Mouse (Mus musculus) limb, embryonic 10.5 days (tissue): ENCODE results near the gene Notum. TPM values are rescaled to one million over a fixed set of nuclear protein-coding genes. Genes with fewer than 3 reads are reported as not detected.
A peak's percentile ranks its signal among the peaks of the same experiment; 100 is the strongest.

Experiments
- DNase-seq: peaks from one replicate; pipeline ENCODE4 v3.0.0-alpha.2; 2017; ENCODE audit warnings: low spot score
- H3K27ac ChIP-seq: fragments of 300-500 bp; sonication (generic); 2 replicates; pipeline ENCODE4 v1.5.1; 2016; ENCODE audit warnings: mild to moderate bottlenecking
- H3K27me3 ChIP-seq: fragments of 300-500 bp; sonication (generic); 2 replicates; pipeline ENCODE4 v1.6.1; 2016; ENCODE audit warnings: low read depth, mild to moderate bottlenecking; ENCODE audit not compliant: poor library complexity, severe bottlenecking
- H3K36me3 ChIP-seq: fragments of 300-500 bp; sonication (generic); 2 replicates; pipeline ENCODE4 v1.6.1; 2016; ENCODE audit warnings: mild to moderate bottlenecking, moderate library complexity
- H3K4me1 ChIP-seq: fragments of 300-500 bp; sonication (generic); 2 replicates; pipeline ENCODE4 v1.6.1; 2016
- H3K4me3 ChIP-seq: fragments of 300-500 bp; sonication (generic); 2 replicates; pipeline ENCODE4 v1.5.1; 2016; ENCODE audit warnings: mild to moderate bottlenecking, moderate library complexity
- H3K9me3 ChIP-seq: fragments of 300-500 bp; sonication (generic); replicated peaks from 2 replicates; pipeline ENCODE4 v1.6.1; 2016; ENCODE audit warnings: mild to moderate bottlenecking
- WGBS: fragments of 180-500 bp; shearing (Covaris S2); methylation state at CpG from one replicate; pipeline ENCODE4 v1.1.7; 2016; 5-methylcytosine and 5-hydroxymethylcytosine counted together
- polyA plus RNA-seq: library from polyadenylated mRNA; unstranded; fragments of >200 nt; fragmentation: Nextera tagmentation; extraction: Ambion mirVana; gene quantifications from 2 replicates; pipeline ENCODE4 v1.2.1, GENCODE M21; 2016

Gene Notum
- polyA plus RNA-seq, result 9.1 and 10.1 TPM in 2 replicates

GRCm38 (mm10) chr11:120661076-120661460, at the start of gene Notum:
Gene Notum, minus strand, starts transcription at chr11:120661175.
- no peak for DNase-seq
- Histone ChIP-seq H3K4me3 (peak within 1 kb of the TSS; percentile 58), H3K27me3 (peaks cover 86% of the 10 kb centered on the region), H3K4me1 (peaks cover 43% of the 10 kb centered on the region), H3K36me3 (no peaks in the 10 kb centered on the region), H3K9me3 (no peaks in the 10 kb centered on the region), H3K27ac (peak within 1 kb of the TSS; percentile 59)
- WGBS, result under 1% methylated on average over 35 of the region's 35 CpGs

DNA sequence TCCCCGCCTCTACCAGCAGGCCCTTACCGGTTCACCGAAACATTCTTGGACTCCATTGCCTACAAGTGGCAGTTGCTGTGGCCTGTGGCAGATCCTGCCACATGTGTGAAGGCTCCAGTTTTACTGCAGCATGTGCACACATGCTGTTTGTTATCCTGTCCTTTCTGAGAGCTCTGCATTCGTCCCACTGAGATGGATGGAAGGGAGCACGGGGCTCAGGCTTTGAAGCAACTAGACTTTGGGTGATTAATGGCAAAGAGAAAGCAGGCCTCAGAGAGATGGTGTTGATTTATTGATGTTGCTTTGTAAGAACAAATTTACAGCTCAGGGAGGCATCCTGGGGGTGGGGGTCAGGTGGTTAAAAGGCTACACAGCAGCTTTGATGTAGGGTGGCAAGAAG, 49.7 kb upstream of the Notum start:
- Histone ChIP-seq H3K9me3 (no peaks in the 10 kb centered on the region), H3K36me3 (peaks cover 45% of the 10 kb centered on the region), H3K4me3 (peak overlapping the region; percentile 13), H3K4me1 (peaks cover 95% of the 10 kb centered on the region), H3K27me3 (no peaks in the 10 kb centered on the region), H3K27ac (peak overlapping the region; percentile 75)
- DNase-seq, result no peak
- 18% methylated on average over 5 of the region's 5 CpGs for whole genome bisulfite sequencing

- Histone ChIP-seq H3K36me3 (peaks cover 38% of the 10 kb centered on the region), H3K9me3 (no peaks in the 10 kb centered on the region), H3K4me1 (peaks cover 97% of the 10 kb centered on the region), H3K27me3 (no peaks in the 10 kb centered on the region), H3K27ac (peak overlapping the region; percentile 89; the same call in 1 of the 2 replicates), H3K4me3 (no peak overlapping the region)
- 78% methylated on average over 2 of the region's 2 CpGs for WGBS
- no peak for DNase-seq
These were observed 48.6 kb upstream of the Notum start for GRCm38 (mm10) chr11:120709551-120709950.

GRCm38 (mm10) chr11:120707969-120708368, 47.0 kb upstream of the Notum start:
- Histone ChIP-seq H3K36me3 (peaks cover 51% of the 10 kb centered on the region), H3K27me3 (no peaks in the 10 kb centered on the region), H3K27ac (peak overlapping the region; percentile 89), H3K9me3 (no peaks in the 10 kb centered on the region), H3K4me1 (peaks cover 100% of the 10 kb centered on the region), H3K4me3 (peak overlapping the region; percentile 34; the same call in 1 of the 2 replicates)
- 15% methylated on average over 5 of the region's 5 CpGs for WGBS
- DNase-seq, result no peak

DNA sequence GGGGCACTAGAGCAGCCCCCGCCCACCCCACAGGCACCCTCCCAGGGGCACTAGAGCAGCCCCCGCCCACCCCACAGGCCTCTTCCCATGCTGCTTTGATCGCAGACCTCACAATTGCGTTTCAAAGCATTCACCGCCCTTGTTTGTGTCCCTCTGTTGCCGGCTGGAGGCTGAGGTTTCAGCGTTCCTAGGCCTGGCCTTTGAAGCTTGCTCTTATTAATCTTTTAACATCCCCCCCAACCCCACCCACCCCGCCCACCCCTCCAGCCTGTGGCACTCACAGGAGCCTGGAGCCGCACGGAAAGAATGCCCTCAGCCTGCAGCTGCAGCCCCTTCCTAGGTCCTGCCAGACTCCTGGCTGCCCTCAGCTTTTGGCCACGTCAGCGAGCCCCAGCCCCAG, 46.2 kb upstream of the Notum start:
- peak; percentile 62 for DNase-seq
- Histone ChIP-seq H3K36me3 (peaks cover 55% of the 10 kb centered on the region), H3K4me1 (peaks cover 92% of the 10 kb centered on the region), H3K9me3 (no peaks in the 10 kb centered on the region), H3K27ac (peak overlapping the region; percentile 89), H3K4me3 (peak overlapping the region; percentile 34), H3K27me3 (no peaks in the 10 kb centered on the region)
- WGBS, result 3% methylated on average over 12 of the region's 12 CpGs

GRCm38 (mm10) chr11:120706120-120706519, 45.1 kb upstream of the Notum start:
- Histone ChIP-seq H3K27ac (peak overlapping the region; percentile 89), H3K4me3 (0 out of 2 replicates have a peak overlapping the region, but pooled peaks have one; percentile 34), H3K27me3 (no peaks in the 10 kb centered on the region), H3K4me1 (peaks cover 81% of the 10 kb centered on the region), H3K36me3 (peaks cover 60% of the 10 kb centered on the region), H3K9me3 (no peaks in the 10 kb centered on the region)
- DNase-seq, result no peak
- 63% methylated on average over 5 of the region's 5 CpGs for WGBS

DNA sequence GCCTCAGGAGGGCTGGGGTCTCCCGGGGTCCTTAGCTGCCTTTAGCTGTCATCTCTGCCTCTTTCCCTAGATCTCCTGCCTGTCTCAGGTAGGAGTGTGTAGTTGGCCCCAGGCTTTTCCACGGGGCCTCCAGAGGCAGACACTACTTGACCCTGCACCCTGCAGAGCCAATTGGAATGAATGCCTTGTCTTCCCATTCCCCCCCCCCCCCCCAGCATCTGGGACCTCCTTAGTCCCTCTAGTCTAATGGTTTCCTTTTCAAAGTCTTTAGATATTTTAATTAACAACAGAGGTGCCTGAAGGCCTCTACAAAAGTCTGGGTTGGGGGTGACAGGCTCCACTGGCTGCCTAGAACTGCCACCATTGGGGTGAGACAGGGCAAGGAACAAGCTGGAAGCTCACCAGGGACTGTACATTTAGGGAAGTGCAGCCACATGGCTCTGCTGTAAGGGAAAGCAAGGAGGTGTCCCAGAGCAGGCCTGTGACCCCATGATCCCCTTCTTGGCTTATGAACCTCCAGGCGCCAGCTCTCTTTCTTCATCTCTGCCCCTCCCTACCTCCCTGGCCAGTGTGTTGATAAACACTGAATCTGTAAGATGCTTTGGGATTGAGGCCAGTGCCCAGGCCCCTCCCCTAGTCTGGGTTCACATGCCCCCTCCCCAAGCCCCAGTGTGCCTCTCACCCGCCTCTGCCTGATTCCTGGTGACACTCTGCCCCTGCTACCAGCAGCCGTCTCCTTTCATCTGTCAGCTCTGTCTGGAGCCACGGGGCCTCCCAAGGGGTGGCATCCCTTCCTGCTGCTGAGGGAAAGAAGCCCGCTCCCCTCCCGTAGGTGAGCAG, 43.7 kb upstream of the Notum start:
- Histone ChIP-seq H3K4me3 (peak overlapping the region; percentile 37), H3K9me3 (no peaks in the 10 kb centered on the region), H3K27ac (peak overlapping the region; percentile 89), H3K36me3 (peaks cover 60% of the 10 kb centered on the region), H3K4me1 (peaks cover 78% of the 10 kb centered on the region), H3K27me3 (no peaks in the 10 kb centered on the region)
- peak; percentile 62 for DNase-seq
- WGBS, result 6% methylated on average over 8 of the region's 8 CpGs

DNA sequence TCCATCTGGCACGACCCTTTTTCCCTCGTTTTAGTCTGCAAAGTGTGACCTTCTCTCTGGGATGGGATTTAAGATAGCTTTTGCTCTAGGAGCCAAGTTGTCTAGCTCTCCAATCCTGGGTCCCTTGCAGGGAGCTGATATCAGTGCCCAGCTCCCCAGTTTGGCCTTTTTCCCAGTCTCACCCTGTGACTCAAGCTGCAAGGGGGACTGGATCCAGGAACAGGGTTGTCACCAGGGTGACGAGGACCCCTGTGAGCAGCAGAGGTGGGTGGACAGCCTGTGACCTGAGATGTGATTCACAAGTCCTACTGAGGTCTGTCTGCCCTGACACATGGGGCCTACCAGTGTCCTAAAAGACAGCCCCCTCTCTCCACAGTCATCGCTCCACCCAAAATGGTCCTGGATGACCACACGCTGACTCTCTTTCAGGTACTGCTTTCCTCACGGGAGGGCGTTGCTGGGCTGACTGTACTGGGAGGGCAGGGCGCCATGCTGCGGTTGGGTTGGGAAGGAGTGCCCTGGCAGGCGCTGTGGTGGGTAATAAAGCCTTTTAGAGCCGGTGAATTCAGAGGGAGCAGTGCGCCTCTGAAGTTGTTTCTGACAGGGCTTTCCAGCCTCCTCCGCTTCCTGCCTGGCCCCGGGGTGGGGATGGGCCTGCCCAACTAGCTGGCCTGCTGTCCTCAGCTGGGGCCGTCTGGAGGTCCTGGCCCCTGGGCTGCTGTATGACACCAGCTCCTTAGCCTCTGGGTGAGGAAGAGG, 42.9 kb upstream of the Notum start:
- peaks cover 78% of the 10 kb centered on the region for H3K4me1 ChIP-seq

DNA sequence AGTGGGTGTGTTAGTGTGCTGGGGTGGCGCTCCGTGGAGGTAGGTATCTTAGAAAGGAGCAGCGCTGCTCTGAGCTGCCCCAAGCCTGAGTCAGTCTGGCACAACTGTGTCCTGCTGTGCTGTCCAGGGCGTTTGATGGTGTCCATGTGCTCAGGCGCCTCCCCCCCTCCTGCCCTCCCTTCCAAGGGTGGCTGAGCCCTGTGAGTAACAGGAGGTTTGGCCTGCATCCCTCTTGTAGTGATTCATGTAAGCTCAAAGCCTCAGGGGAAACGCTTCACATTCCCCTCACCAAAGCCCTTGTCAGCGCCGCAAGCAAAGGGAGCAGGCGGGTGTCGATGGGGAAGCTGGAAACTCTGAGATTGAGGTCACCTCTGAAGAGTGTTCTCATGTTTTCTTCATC, 36.8 kb upstream of the Notum start:
- 39% methylated on average over 10 of the region's 10 CpGs for WGBS
- H3K9me3 ChIP-seq, result no peaks in the 10 kb centered on the region
- H3K27me3 ChIP-seq, result no peaks in the 10 kb centered on the region
- peaks cover 86% of the 10 kb centered on the region for H3K36me3 ChIP-seq
- no peak overlapping the region for H3K4me3 ChIP-seq
- DNase-seq, result no peak
- peak overlapping the region; percentile 85 for H3K27ac ChIP-seq
- H3K4me1 ChIP-seq, result peaks cover 67% of the 10 kb centered on the region

More for the DNA sequence above, 42.9 kb upstream of the Notum start:
- DNase-seq, result peak; percentile 63
- peak overlapping the region; percentile 89 for H3K27ac ChIP-seq
- H3K36me3 ChIP-seq, result peaks cover 60% of the 10 kb centered on the region
- no peaks in the 10 kb centered on the region for H3K9me3 ChIP-seq
- H3K4me3 ChIP-seq, result peak overlapping the region; percentile 37
- H3K27me3 ChIP-seq, result no peaks in the 10 kb centered on the region
- 19% methylated on average over 15 of the region's 15 CpGs for WGBS

GRCm38 (mm10) chr11:120696568-120696967, 35.6 kb upstream of the Notum start:
- peaks cover 67% of the 10 kb centered on the region for H3K4me1 ChIP-seq

GRCm38 (mm10) chr11:120695641-120696040, 34.7 kb upstream of the Notum start:
- H3K9me3 ChIP-seq, result no peaks in the 10 kb centered on the region
- no peaks in the 10 kb centered on the region for H3K27me3 ChIP-seq
- H3K27ac ChIP-seq, result peak overlapping the region; percentile 85
- 7% methylated on average over 12 of the region's 12 CpGs for WGBS
- peak overlapping the region; percentile 29 for H3K4me3 ChIP-seq
- peak; percentile 88 for DNase-seq
- peaks cover 86% of the 10 kb centered on the region for H3K36me3 ChIP-seq
- H3K4me1 ChIP-seq, result peaks cover 65% of the 10 kb centered on the region

More at GRCm38 (mm10) chr11:120696568-120696967, 35.6 kb upstream of the Notum start:
- Histone ChIP-seq H3K27me3 (no peaks in the 10 kb centered on the region), H3K27ac (peak overlapping the region; percentile 85; the same call in 1 of the 2 replicates), H3K4me3 (no peak overlapping the region), H3K9me3 (no peaks in the 10 kb centered on the region), H3K36me3 (peaks cover 87% of the 10 kb centered on the region)
- WGBS, result 88% methylated on average over 6 of the region's 6 CpGs
- DNase-seq, result no peak

DNA sequence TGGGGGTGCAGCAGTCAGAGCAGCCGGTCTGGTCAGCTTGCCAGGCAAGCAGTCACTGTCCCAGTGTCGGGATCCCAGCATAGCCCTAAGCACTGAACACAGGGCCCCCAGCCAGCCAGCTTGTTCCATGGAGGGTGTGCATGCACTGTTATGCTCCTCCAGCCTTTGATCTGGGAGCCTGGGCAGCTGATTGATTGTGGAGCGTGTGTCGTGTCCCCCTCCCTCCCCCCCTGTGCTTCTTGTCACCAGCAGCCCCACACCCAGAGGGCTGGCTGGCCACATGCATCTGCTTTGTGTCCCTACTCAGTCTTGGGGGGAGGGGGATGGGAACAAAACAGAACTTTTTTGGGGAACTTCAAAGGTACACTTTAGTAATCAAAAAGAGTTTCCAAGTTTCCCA, 34.2 kb upstream of the Notum start:
- DNase-seq, result peak; percentile 78
- 10% methylated on average over 4 of the region's 4 CpGs for WGBS
- peak overlapping the region; percentile 29; the same call in 1 of the 2 replicates for H3K4me3 ChIP-seq

GRCm38 (mm10) chr11:120693461-120693860, 32.5 kb upstream of the Notum start:
- H3K36me3 ChIP-seq, result peaks cover 84% of the 10 kb centered on the region
- H3K27ac ChIP-seq, result peak overlapping the region; percentile 85
- no peak for DNase-seq
- H3K27me3 ChIP-seq, result no peaks in the 10 kb centered on the region
- no peaks in the 10 kb centered on the region for H3K9me3 ChIP-seq
- no peak overlapping the region for H3K4me3 ChIP-seq
- peaks cover 44% of the 10 kb centered on the region for H3K4me1 ChIP-seq
- WGBS, result 85% methylated on average over 3 of the region's 3 CpGs

More for the DNA sequence above, 34.2 kb upstream of the Notum start:
- H3K4me1 ChIP-seq, result peaks cover 61% of the 10 kb centered on the region
- H3K36me3 ChIP-seq, result peaks cover 86% of the 10 kb centered on the region
- H3K27ac ChIP-seq, result peak overlapping the region; percentile 85
- no peaks in the 10 kb centered on the region for H3K27me3 ChIP-seq
- no peaks in the 10 kb centered on the region for H3K9me3 ChIP-seq
